Mouse (Mus musculus) forebrain, embryonic 15.5 days (tissue): ENCODE results near the gene Itga5. TPM values are rescaled to one million over a fixed set of nuclear protein-coding genes. Genes with fewer than 3 reads are reported as not detected.
A peak's percentile ranks its signal among the peaks of the same experiment; 100 is the strongest.

Experiments used
- ATAC-seq: fragments of 200-750 bp; cut with Nextera tagmentation; replicated peaks from 2 replicates; pipeline ENCODE4 v1.8.0; 2017; ENCODE audit warnings: mild to moderate bottlenecking, moderate TSS enrichment, moderate library complexity
- H3K27ac ChIP-seq: fragments of 300-500 bp; sonication (generic); replicated peaks from 2 replicates; pipeline ENCODE4 v1.5.1; 2015; ENCODE audit warnings: mild to moderate bottlenecking, inconsistent platforms
- H3K27me3 ChIP-seq: fragments of 300-500 bp; sonication (generic); 2 replicates; pipeline ENCODE4 v1.6.1; 2015; ENCODE audit warnings: inconsistent platforms
- H3K36me3 ChIP-seq: fragments of 300-500 bp; sonication (generic); 2 replicates; pipeline ENCODE4 v1.6.1; 2015; ENCODE audit warnings: mild to moderate bottlenecking, inconsistent platforms
- H3K4me1 ChIP-seq: fragments of 300-500 bp; sonication (generic); 2 replicates; pipeline ENCODE4 v1.6.1; 2015; ENCODE audit warnings: inconsistent platforms
- H3K4me2 ChIP-seq: fragments of 300-500 bp; sonication (generic); replicated peaks from 2 replicates; pipeline ENCODE4 v1.6.1; 2015; ENCODE audit warnings: mild to moderate bottlenecking, inconsistent platforms
- H3K4me3 ChIP-seq: fragments of 300-500 bp; sonication (generic); 2 replicates; pipeline ENCODE4 v1.5.1; 2015; ENCODE audit warnings: mild to moderate bottlenecking, inconsistent platforms
- H3K9ac ChIP-seq: fragments of 300-500 bp; sonication (generic); replicated peaks from 2 replicates; pipeline ENCODE4 v1.6.1; 2015; ENCODE audit warnings: mild to moderate bottlenecking, inconsistent platforms
- H3K9me3 ChIP-seq: fragments of 300-500 bp; sonication (generic); 2 replicates; pipeline ENCODE4 v1.6.1; 2016; ENCODE audit warnings: inconsistent platforms
- WGBS: fragments of 180-500 bp; shearing (Covaris S2); methylation state at CpG from one replicate; pipeline ENCODE4 v1.1.7; 2015; ENCODE audit warnings: mixed read lengths; 5-methylcytosine and 5-hydroxymethylcytosine counted together
- polyA plus RNA-seq: library from polyadenylated mRNA; unstranded; fragments of >200 nt; fragmentation: Nextera tagmentation; extraction: Ambion mirVana; gene quantifications from 2 replicates; pipeline ENCODE4 v1.2.1, GENCODE M21; 2015

The Itga5 gene
- polyA plus RNA-seq, 1 experiment from 2014 or later = 5.7 TPM

DNA sequence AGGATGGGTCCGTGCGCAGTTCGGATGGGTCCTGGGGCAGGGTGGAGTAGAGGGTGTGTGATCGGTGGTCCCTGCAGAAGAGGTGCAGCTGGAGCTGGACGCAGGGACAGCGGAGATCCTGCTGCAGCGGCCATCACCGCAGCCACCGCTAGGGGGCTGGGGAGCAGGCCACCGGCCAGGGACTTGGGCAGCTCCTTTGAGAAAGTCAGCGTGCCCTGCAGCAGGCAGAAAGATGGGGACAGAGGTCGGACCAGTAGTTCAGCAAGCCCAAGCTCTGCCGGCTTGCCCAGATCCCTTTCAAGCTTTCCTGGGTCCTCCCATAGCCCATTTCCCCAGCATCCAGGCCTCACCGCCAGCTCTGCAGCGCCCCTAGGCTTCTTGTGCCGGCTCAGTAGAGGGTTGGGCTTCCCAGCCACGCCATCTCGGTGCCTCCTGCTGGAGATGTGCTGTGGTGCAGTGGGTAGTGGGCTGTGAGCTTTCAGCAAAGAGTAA lies 51.5 kb downstream of the Itga5 start:
- Histone ChIP-seq H3K4me3 (peak overlapping the region; percentile 23), H3K36me3 (peaks cover 12% of the 10 kb centered on the region), H3K4me1 (peaks cover 21% of the 10 kb centered on the region), H3K9ac (peak overlapping the region; percentile 35), H3K27me3 (no peaks in the 10 kb centered on the region), H3K27ac (0 out of 2 replicates have a peak overlapping the region, but pooled peaks have one; percentile 14), H3K9me3 (no peaks in the 10 kb centered on the region), H3K4me2 (peak overlapping the region; percentile 42)
- ATAC-seq = peak; percentile 66
- 1% methylated on average over 18 of the region's 18 CpGs for WGBS

DNA sequence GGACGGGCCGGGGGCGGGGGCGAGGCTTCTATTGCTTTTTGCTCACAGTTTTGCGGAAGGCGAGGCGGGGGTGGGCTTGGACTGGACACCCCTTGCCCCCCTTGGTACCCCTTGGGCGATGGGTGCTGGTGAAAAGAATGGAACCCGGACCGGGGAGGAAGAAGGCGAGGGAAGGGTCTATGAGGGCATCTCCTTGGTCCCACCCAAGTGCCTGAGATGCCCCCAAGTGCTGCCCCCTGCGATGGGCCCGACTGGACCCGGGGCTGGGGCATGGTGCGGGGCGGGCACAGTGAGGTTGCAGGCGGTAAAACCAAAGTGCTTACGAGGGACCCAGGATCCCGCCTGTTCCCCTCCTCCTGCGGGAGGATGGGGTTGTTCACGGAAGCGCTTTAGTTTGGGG lies 52.4 kb downstream of the Itga5 start:
- Histone ChIP-seq H3K9ac (no peak overlapping the region), H3K36me3 (peaks cover 12% of the 10 kb centered on the region), H3K27me3 (no peaks in the 10 kb centered on the region), H3K27ac (no peak overlapping the region), H3K9me3 (no peaks in the 10 kb centered on the region), H3K4me1 (peaks cover 21% of the 10 kb centered on the region), H3K4me2 (peak overlapping the region; percentile 42; the same call in 1 of the 2 replicates), H3K4me3 (peak overlapping the region; percentile 23; the same call in 1 of the 2 replicates)
- 44% methylated on average over 22 of the region's 22 CpGs for WGBS
- peak; percentile 18; the same call in 1 of the 2 replicates for ATAC-seq

DNA sequence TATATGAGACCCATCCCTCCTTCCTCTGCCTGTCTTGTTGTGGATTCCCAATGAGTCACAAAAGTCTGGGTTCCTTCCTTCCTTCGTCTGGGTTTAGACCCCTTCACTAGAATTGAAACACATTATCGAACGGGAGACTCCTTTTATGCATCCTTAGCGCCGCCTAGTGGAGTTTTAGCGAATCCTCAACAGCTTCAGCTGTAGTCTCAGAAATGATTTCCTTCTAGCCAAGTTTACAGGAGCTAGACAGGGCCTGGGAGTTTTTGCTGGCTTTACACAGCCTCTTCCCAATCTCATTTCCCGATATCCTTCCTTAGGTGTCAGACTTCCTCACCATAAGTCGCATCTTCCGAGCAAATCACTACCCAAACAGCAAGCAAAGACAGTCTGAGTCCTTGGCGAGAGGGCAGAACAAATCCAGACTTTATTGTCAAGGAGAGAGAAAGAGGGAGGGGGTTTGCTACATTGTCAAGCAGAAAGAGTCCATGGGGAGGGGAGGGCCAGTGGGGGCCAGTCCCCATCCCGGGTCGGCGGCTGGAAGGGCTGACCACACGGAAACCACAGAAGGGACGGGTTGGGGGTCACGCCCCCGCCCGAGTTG lies 53.0 kb downstream of the Itga5 start:
- Histone ChIP-seq H3K36me3 (peaks cover 12% of the 10 kb centered on the region), H3K4me3 (no peak overlapping the region), H3K4me2 (no peak overlapping the region), H3K27ac (0 out of 2 replicates have a peak overlapping the region, but pooled peaks have one; percentile 29), H3K9ac (no peak overlapping the region), H3K4me1 (peaks cover 21% of the 10 kb centered on the region), H3K27me3 (no peaks in the 10 kb centered on the region), H3K9me3 (no peaks in the 10 kb centered on the region)
- WGBS = 18% methylated on average over 18 of the region's 18 CpGs
- ATAC-seq = 0 out of 2 replicates have a peak, but pooled peaks have one; percentile 9

DNA sequence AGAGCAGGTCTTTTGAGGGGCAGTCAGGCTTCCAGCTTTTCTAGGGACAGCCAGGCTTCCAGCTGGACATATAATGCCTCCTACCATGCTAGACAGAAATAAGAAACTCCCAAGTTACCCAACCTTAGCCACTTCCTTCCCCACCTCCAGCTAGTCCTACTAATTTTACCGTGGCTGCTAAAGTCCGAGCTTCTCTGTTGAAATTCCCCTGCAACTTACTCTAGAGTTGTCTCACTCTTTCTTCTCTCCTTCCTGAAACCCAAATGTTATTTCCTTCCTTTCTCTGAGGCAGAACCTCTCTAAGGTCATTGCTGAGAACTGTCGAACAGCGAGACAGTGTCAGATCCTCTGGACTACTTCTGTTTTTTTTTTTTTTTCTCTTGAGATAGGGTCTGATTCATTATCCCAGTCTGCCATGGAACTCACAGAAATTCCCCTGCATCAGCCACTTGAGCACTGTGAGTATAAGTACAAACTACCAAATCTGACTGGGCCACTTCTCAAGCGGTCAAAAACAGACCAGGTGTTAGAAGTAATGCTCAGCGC lies 56.1 kb downstream of the Itga5 start, which contains the start of gene Gpr84:
Gene Gpr84, minus strand, starts transcription at position 248 of the 546 bp plus-strand sequence.
- Histone ChIP-seq H3K4me3 (no peak within 1 kb of the TSS), H3K4me1 (peaks cover 33% of the 10 kb centered on the region), H3K36me3 (peaks cover 4% of the 10 kb centered on the region; the same call in 1 of the 2 replicates), H3K9ac (no peak within 1 kb of the TSS), H3K4me2 (no peak within 1 kb of the TSS), H3K27ac (no peak within 1 kb of the TSS), H3K9me3 (no peaks in the 10 kb centered on the region), H3K27me3 (no peaks in the 10 kb centered on the region)
- no peak for ATAC-seq
- WGBS = 77% methylated on average over 6 of the region's 6 CpGs

DNA sequence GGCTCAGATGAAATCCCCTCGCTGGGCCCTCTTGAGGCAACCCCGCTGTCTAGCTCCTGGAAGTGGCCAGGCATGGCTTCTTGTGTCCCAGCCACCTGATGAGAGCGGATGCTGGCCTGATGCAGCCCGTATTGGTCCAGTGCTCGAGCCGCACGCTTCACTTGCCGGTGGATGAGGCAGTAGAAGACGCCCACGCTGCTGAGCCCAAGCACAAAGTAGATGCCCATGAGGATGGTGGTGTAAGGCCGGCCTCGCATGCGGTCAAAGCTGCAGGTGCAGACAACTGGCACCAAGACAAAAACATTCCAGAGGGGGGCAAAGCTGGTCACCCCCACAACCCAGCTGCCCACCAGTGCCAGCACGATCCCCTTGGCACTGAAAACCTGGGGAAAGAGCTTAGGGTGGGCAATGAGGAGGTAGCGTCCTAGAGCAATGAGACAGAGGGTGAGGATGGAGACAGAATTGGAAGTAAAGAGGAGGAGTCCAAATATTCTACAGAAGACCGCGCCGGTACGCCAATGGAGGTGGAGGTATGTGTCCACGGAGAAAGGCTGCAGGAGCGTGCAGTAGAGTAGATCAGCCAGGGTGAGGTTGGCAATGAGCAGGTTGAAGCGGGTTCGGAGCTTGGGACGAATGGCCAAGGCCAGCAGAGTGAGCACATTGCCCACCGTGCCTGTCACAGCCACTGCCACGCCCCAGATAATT lies 57.5 kb downstream of the Itga5 start:
- no peaks in the 10 kb centered on the region for H3K27me3 ChIP-seq
- 63% methylated on average over 26 of the region's 26 CpGs for WGBS
- peaks cover 29% of the 10 kb centered on the region for H3K4me1 ChIP-seq
- no peak overlapping the region for H3K27ac ChIP-seq
- no peaks in the 10 kb centered on the region for H3K9me3 ChIP-seq
- peak overlapping the region; percentile 4; the same call in 1 of the 2 replicates for H3K4me2 ChIP-seq
- H3K4me3 ChIP-seq = no peak overlapping the region
- 0 out of 2 replicates have a peak overlapping the region, but pooled peaks have one; percentile 21 for H3K9ac ChIP-seq
- H3K36me3 ChIP-seq = no peaks in the 10 kb centered on the region
- ATAC-seq = no peak

DNA sequence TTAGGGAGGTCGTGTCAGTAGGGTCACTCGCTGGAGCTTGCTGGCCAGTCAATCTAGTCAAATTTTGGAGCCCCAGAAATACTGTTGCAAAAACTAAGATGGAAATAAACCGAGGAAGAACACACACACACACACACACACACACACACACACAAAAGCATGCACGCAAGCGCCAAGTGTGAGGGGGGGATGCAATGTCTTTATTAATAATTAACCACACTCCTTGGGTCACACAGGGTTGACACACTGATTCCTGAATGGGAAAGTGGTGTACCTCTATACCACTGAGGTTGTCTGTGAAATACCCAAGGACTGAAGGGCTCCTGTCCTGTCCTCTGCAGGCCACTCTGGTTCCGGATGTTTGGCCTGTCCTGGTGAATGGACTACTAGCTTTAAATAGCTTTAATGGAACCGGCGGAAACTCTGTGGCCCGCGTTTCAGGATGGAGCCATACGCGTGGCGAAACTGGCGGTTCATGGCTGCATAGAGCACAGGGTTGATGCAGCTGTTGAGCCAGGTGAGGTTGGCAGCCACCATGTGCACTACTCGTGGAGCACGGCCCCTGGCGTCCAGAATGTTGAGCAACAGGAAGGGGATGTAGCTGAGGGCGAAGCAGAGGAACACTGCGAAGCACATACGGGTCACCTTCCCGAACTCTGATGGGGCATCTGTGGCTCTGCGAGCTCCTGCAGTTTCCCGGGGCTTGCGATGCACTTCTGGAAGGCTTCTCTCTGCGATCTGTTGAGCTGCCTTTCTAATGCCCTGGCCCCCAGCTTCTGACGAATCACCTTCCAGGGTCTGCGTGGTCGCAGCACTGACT lies 58.3 kb downstream of the Itga5 start:
- no peak overlapping the region for H3K27ac ChIP-seq
- 0 out of 2 replicates have a peak overlapping the region, but pooled peaks have one; percentile 21 for H3K9ac ChIP-seq
- H3K4me2 ChIP-seq = peak overlapping the region; percentile 4; the same call in 1 of the 2 replicates
- no peaks in the 10 kb centered on the region for H3K36me3 ChIP-seq
- H3K27me3 ChIP-seq = no peaks in the 10 kb centered on the region
- H3K4me1 ChIP-seq = peaks cover 32% of the 10 kb centered on the region
- H3K4me3 ChIP-seq = no peak overlapping the region
- no peak for ATAC-seq
- 50% methylated on average over 28 of the region's 28 CpGs for WGBS
- no peaks in the 10 kb centered on the region for H3K9me3 ChIP-seq

DNA sequence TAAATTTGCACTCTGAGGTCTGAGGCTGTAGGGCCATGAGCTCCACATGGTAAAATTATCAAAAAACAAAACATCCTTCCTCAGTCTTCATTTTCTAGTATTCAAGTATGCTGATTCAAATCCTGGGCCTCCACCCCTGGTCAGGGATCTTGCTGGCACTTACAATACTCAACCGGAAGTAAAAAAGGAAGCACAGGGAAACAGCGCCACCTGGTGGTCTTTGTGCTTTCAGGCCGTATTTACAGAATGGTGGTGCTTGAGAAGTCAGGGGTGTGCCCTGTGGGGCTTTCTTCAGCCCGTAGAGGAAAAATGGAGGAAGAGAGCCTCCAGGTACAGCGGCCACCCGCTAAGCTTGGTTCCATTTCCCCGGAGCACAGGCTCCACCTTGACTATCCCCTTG lies 59.4 kb downstream of the Itga5 start:
- H3K4me2 ChIP-seq = no peak overlapping the region
- H3K9ac ChIP-seq = no peak overlapping the region
- no peak overlapping the region for H3K4me3 ChIP-seq
- no peak for ATAC-seq
- H3K27me3 ChIP-seq = no peaks in the 10 kb centered on the region
- H3K4me1 ChIP-seq = peaks cover 42% of the 10 kb centered on the region
- H3K36me3 ChIP-seq = no peaks in the 10 kb centered on the region
- H3K27ac ChIP-seq = peak overlapping the region; percentile 99
- 1% methylated on average over 7 of the region's 7 CpGs for WGBS
- no peaks in the 10 kb centered on the region for H3K9me3 ChIP-seq

DNA sequence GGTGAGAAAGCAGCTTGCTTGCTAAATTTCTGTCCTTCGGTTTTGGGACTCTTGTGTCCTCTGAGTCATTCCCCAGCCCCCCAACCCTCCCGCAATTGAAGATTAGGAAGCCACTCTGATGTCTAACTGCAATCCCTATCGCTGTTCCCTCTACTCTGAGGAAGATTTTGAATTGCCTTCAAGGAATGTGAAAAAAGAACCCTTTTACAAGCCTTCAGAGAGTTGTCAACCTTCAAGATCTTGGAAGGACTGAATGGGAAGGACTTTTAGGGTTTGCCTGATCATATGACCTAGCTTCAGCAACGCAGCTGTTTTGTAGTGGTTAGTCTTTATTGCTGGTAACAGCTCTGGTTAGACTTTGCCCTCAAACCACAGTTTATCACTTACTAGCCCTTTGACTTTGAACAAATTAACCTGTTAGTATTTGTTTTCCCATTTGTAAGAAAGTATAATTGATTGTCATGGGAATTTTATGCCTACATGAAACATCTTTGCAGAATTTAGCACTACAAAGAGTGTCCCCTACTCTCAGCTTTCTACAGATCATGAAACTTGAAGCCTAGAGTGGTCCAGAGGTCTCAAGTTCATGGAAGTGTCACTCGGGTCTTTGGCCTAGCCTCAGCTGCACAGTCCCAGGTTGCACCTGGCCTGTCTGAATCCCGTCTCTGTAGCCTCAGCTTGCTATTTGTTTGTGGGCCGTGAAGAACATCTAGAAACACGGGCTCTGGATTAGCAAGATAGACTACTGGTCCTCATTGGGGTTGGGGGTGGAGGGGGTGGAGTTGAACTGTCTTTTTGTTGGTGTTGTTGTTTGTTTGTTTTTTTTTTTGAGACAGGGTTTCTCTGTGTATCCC lies 60.5 kb downstream of the Itga5 start:
- 33% methylated on average over 8 of the region's 8 CpGs for WGBS
- H3K4me3 ChIP-seq = peak overlapping the region; percentile 41
- peak overlapping the region; percentile 76 for H3K4me2 ChIP-seq
- H3K27me3 ChIP-seq = no peaks in the 10 kb centered on the region
- H3K9me3 ChIP-seq = no peaks in the 10 kb centered on the region
- H3K9ac ChIP-seq = peak overlapping the region; percentile 70
- H3K36me3 ChIP-seq = no peaks in the 10 kb centered on the region
- no peak for ATAC-seq
- H3K27ac ChIP-seq = peak overlapping the region; percentile 99
- peaks cover 52% of the 10 kb centered on the region for H3K4me1 ChIP-seq

DNA sequence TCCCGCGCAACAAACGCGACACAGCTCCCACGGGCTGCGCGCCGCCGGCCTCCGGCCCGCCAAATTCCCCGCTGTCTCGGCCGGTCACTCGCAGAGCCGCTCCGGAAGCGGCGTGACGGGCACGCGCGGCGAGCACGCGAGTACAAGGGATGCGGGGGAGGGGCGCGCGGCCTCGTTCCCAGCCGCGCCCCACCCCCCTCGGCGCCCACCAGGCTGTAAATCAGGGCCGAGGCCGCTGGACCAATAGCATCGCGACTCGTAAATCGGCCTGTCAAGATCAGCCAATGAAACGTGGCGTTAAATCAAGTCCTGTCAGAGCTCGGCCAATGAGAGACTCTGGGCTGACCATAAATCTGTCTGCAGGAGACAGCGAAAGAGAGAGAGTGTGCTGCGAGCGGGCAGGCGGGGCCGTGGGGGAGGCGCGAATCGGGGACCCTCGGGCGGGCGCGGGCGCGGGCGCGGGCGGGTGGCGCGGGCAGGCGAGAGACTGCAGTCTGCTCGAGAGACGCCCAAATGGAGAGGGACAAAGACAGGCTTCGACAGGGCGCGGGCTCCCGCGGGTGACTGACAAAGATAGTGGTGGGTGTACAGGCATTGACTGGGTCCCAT lies 61.4 kb downstream of the Itga5 start:
- WGBS = under 1% methylated on average over 71 of the region's 71 CpGs
- peak overlapping the region; percentile 99 for H3K27ac ChIP-seq
- no peaks in the 10 kb centered on the region for H3K27me3 ChIP-seq
- no peaks in the 10 kb centered on the region for H3K9me3 ChIP-seq
- H3K9ac ChIP-seq = peak overlapping the region; percentile 78
- peak overlapping the region; percentile 76 for H3K4me2 ChIP-seq
- peak; percentile 96 for ATAC-seq
- H3K36me3 ChIP-seq = no peaks in the 10 kb centered on the region
- H3K4me3 ChIP-seq = peak overlapping the region; percentile 50
- H3K4me1 ChIP-seq = peaks cover 61% of the 10 kb centered on the region

DNA sequence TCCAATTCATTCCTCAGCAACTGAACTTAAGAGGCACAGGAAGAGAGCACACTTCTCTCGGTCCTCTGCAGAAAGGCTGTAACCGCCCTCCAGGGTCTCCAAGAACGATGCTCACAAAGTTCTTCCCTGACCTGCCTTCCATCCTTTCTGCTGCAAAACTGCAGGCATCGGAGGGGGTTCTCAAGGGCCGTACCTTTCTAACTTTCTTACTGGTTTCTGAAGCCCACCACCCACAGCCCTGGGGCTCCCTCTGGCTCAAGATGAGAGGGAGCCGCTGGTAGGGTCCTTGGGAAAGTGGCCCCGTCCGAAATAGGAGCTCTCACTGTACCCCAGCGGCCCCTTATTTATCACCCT lies 62.0 kb downstream of the Itga5 start:
- Histone ChIP-seq H3K4me3 (peak overlapping the region; percentile 50), H3K4me1 (peaks cover 66% of the 10 kb centered on the region), H3K4me2 (peak overlapping the region; percentile 76), H3K27ac (peak overlapping the region; percentile 99), H3K9ac (peak overlapping the region; percentile 78), H3K9me3 (no peaks in the 10 kb centered on the region), H3K27me3 (no peaks in the 10 kb centered on the region), H3K36me3 (no peaks in the 10 kb centered on the region)
- ATAC-seq = peak; percentile 5; the same call in 1 of the 2 replicates
- 0% methylated on average over 9 of the region's 9 CpGs for WGBS
